Mouse (Mus musculus) stomach, embryonic 15.5 days (tissue): ENCODE measurements around the gene Vmn2r30. TPM values are rescaled to one million over a fixed set of nuclear protein-coding genes. Genes with fewer than 3 reads are reported as not detected.
"Not testable (repeated sequence)": the region's sequence is repeated elsewhere in the genome, so short reads cannot be mapped to it uniquely, and the experiment has no call there.

Experiments
- ATAC-seq: fragments of 200-750 bp; cut with Nextera tagmentation; 2 replicates; pipeline ENCODE4 v1.8.0; 2017; ENCODE audit warnings: low read depth, moderate number of reproducible peaks, moderate TSS enrichment; ENCODE audit not compliant: insufficient read depth, low FRiP score
- H3K27ac ChIP-seq: fragments of 300-500 bp; sonication (generic); 2 replicates; pipeline ENCODE4 v1.5.1; 2015; ENCODE audit warnings: mild to moderate bottlenecking, inconsistent platforms
- H3K27me3 ChIP-seq: fragments of 300-500 bp; sonication (generic); replicated peaks from 2 replicates; pipeline ENCODE4 v1.6.1; 2015; ENCODE audit warnings: inconsistent platforms
- H3K36me3 ChIP-seq: fragments of 300-500 bp; sonication (generic); 2 replicates; pipeline ENCODE4 v1.6.1; 2015; ENCODE audit warnings: inconsistent platforms
- H3K4me1 ChIP-seq: fragments of 300-500 bp; sonication (generic); 2 replicates; pipeline ENCODE4 v1.6.1; 2015; ENCODE audit warnings: inconsistent platforms
- H3K4me2 ChIP-seq: fragments of 300-500 bp; sonication (generic); 2 replicates; pipeline ENCODE4 v1.6.1; 2015; ENCODE audit warnings: mild to moderate bottlenecking, inconsistent platforms
- H3K4me3 ChIP-seq: fragments of 300-500 bp; sonication (generic); replicated peaks from 2 replicates; pipeline ENCODE4 v1.5.1; 2015; ENCODE audit warnings: inconsistent platforms
- H3K9ac ChIP-seq: fragments of 300-500 bp; sonication (generic); 2 replicates; pipeline ENCODE4 v1.6.1; 2015; ENCODE audit warnings: inconsistent platforms
- H3K9me3 ChIP-seq: fragments of 300-500 bp; sonication (generic); 2 replicates; pipeline ENCODE4 v1.6.1; 2016; ENCODE audit warnings: inconsistent platforms
- WGBS: fragments of 180-500 bp; shearing (Covaris S2); methylation state at CpG from one replicate; pipeline ENCODE4 v1.1.7; 2015; 5-methylcytosine and 5-hydroxymethylcytosine counted together
- microRNA-seq: library from miRNA; unstranded; fragments of <30 nt; microRNA quantifications from one replicate; pipeline ENCODE4, GENCODE M21; 2016
- polyA plus RNA-seq: library from polyadenylated mRNA; unstranded; fragments of >200 nt; fragmentation: Nextera tagmentation; extraction: Ambion mirVana; gene quantifications from 2 replicates; pipeline ENCODE4 v1.2.1, GENCODE M21; 2015

Vmn2r30 gene
- polyA plus RNA-seq, result not detected in 2 replicates

- H3K4me3 ChIP-seq, H3K27ac ChIP-seq, H3K27me3 ChIP-seq, H3K9ac ChIP-seq, H3K9me3 ChIP-seq, H3K4me1 ChIP-seq, ATAC-seq, H3K4me2 ChIP-seq, H3K36me3 ChIP-seq: not testable (repeated sequence)
- 57% methylated on average over 1 of the region's 1 CpGs for WGBS
These were observed at the start of gene Vmn2r30 for GRCm38 (mm10) chr7:7337509-7337908. Vmn2r30 (minus strand) TSS chr7:7337609.

- not testable (repeated sequence) for H3K4me2 ChIP-seq, ATAC-seq, H3K27me3 ChIP-seq, H3K4me1 ChIP-seq, H3K9me3 ChIP-seq, H3K27ac ChIP-seq, H3K36me3 ChIP-seq, H3K4me3 ChIP-seq, H3K9ac ChIP-seq
- whole genome bisulfite sequencing, result 55% methylated on average over 12 of the region's 12 CpGs
These were observed 37.0 kb upstream of the Vmn2r30 start, which contains the start of gene Gm45783 for GRCm38 (mm10) chr7:7374431-7374830. Gm45783 (minus strand) TSS chr7:7374573.

GRCm38 (mm10) chr7:7295595-7295994 lies 41.8 kb downstream of the Vmn2r30 start:
- no peak overlapping the region for H3K4me3 ChIP-seq
- WGBS, result 78% methylated on average over 16 of the region's 16 CpGs
- 0 out of 2 replicates have a peak, but pooled peaks cover 1% of the 10 kb centered on the region for H3K4me1 ChIP-seq
- no peak overlapping the region for H3K27ac ChIP-seq
- H3K9ac ChIP-seq, result no peak overlapping the region
- no peaks in the 10 kb centered on the region for H3K27me3 ChIP-seq
- peaks cover 27% of the 10 kb centered on the region for H3K36me3 ChIP-seq
- no peaks in the 10 kb centered on the region for H3K9me3 ChIP-seq
- no peak overlapping the region for H3K4me2 ChIP-seq
- no peak for ATAC-seq

GRCm38 (mm10) chr7:7281383-7281782 lies 56.0 kb downstream of the Vmn2r30 start:
- ATAC-seq, result no peak
- Histone ChIP-seq H3K27ac (no peak overlapping the region), H3K4me3 (no peak overlapping the region), H3K9me3 (0 out of 2 replicates have a peak, but pooled peaks cover 3% of the 10 kb centered on the region), H3K9ac (no peak overlapping the region), H3K36me3 (peaks cover 3% of the 10 kb centered on the region; the same call in 1 of the 2 replicates), H3K4me2 (no peak overlapping the region), H3K27me3 (no peaks in the 10 kb centered on the region), H3K4me1 (no peaks in the 10 kb centered on the region)
- WGBS, result 50% methylated on average over 1 of the region's 1 CpGs

GRCm38 (mm10) chr7:7277966-7278567 lies 59.3 kb downstream of the Vmn2r30 start, which contains the start of gene Gm45844:
Gm45844 (minus strand) TSS chr7:7278289.
- not testable (repeated sequence) for H3K9me3 ChIP-seq, H3K4me1 ChIP-seq, H3K27me3 ChIP-seq, H3K36me3 ChIP-seq, H3K9ac ChIP-seq
- peak within 1 kb of the TSS; percentile 40 for H3K4me2 ChIP-seq
- peak within 1 kb of the TSS; percentile 38 for H3K4me3 ChIP-seq
- 42% methylated on average over 45 of the region's 45 CpGs for WGBS
- peak within 1 kb of the TSS; percentile 41 for H3K27ac ChIP-seq
- peak; percentile 99 for ATAC-seq

GRCm38 (mm10) chr7:7277556-7277955 lies 59.9 kb downstream of the Vmn2r30 start:
- peak overlapping the region; percentile 38 for H3K4me3 ChIP-seq
- not testable (repeated sequence) for H3K27me3 ChIP-seq, H3K9me3 ChIP-seq, H3K4me1 ChIP-seq, H3K9ac ChIP-seq, H3K36me3 ChIP-seq
- H3K4me2 ChIP-seq, result peak overlapping the region; percentile 40
- WGBS, result 52% methylated on average over 24 of the region's 24 CpGs
- peak; percentile 69 for ATAC-seq
- peak overlapping the region; percentile 41 for H3K27ac ChIP-seq

Small RNAs within 50 kb of the gene (microRNA-seq; reads per million reads assigned to microRNA genes)
- 0.58 reads per million for gene Mir5620

Other genes starting within 250 kb of the Vmn2r30 start
- 13.2 and 13.5 TPM in 2 replicates for gene Zfp954, start 216.1 kb downstream of the Vmn2r30 start, polyA plus RNA-seq
- 1.6 and 2.0 TPM in 2 replicates for gene Zfp773, start 200.9 kb downstream of the Vmn2r30 start, polyA plus RNA-seq
- 2.5 TPM in 2 replicates for gene Zfp418, start 166.3 kb downstream of the Vmn2r30 start, polyA plus RNA-seq
- gene Zfp772, start 127.6 kb downstream of the Vmn2r30 start, polyA plus RNA-seq, result 6.6 TPM in 2 replicates
- gene Vmn2r29, start 90.3 kb downstream of the Vmn2r30 start, polyA plus RNA-seq, result 0.15 and 0.62 TPM in 2 replicates
- gene Gm45844, start 59.3 kb downstream of the Vmn2r30 start, polyA plus RNA-seq, result 2.5 and 3.1 TPM in 2 replicates
- 49.3 and 51.1 TPM in 2 replicates for gene Clcn4, start 36.8 kb downstream of the Vmn2r30 start, polyA plus RNA-seq
- gene Gm45783, start 37.0 kb upstream of the Vmn2r30 start, polyA plus RNA-seq, result not detected in 2 replicates
- gene Vmn2r31, start 62.1 kb upstream of the Vmn2r30 start, polyA plus RNA-seq, result not detected in 2 replicates
- not detected in 2 replicates for gene Vmn2r32, start 142.4 kb upstream of the Vmn2r30 start, polyA plus RNA-seq
- not detected in 2 replicates for gene Vmn2r33, start 229.2 kb upstream of the Vmn2r30 start, polyA plus RNA-seq